In genomic region chr15:88934141-88934540, GRCm38 (mm10) we compare ENCODE assay signal across 12 mouse cellular contexts. TPM values are rescaled to one million over a fixed set of nuclear protein-coding genes. Genes with fewer than 3 reads are reported as not detected.
DNase-seq lines count a peak whose midpoint lies in the region; ATAC-seq and TF ChIP-seq lines count a peak whose summit lies in the region.
"Had no signal": no experiment of that assay in that cellular context is flagged by ENCODE, and none has a peak within 500 bp of the region (broad histone marks: within the 10 kb centered on the region; RNA-seq: fewer than 3 reads in every experiment).

No protein-coding gene starts in this region.

- no peaks in the 10 kb centered on the region for H3K27me3 ChIP-seq in liver, postnatal 0 days (ENCODE audit: insufficient read depth, low read length)
- H3K27me3 ChIP-seq in limb, embryonic 10.5 days (ENCODE audit: low read depth, poor library complexity, severe bottlenecking), result no peaks in the 10 kb centered on the region
- H3K27me3 ChIP-seq: lung, embryonic 15.5 days; Patski had no signal

- no peak for ATAC-seq in liver, postnatal 0 days
- ATAC-seq: hindbrain, embryonic 16.5 days; Patski had no signal

- TF ChIP-seq CTCF in liver, postnatal 0 days (IDR thresholded peaks at IDR 0.05; ENCODE audit: low read depth), result peak; percentile 39

- no peak overlapping the region for H3K4me2 ChIP-seq in liver, postnatal 0 days (ENCODE audit: low read depth, low read length)
- H3K4me2 ChIP-seq: lung, embryonic 15.5 days had no signal

- 58% methylated on average over 7 of the region's 7 CpGs for WGBS in liver, postnatal 0 days (ENCODE audit: insufficient replicate concordance)
- 78% methylated on average over 7 of the region's 7 CpGs for WGBS in limb, embryonic 10.5 days

- intact Hi-C loops in heart, postnatal 14 days (cut with DNase I), result loop anchor here (2.0 kb wide), 1 partner anchor 177 kb away; no protein-coding TSS in a partner anchor

- H3K9ac ChIP-seq in liver, postnatal 0 days (replicated peaks), result no peak overlapping the region
- H3K9ac ChIP-seq: lung, embryonic 15.5 days had no signal

- TF ChIP-seq EP300 in liver, postnatal 0 days (IDR thresholded peaks at IDR 0.05; ENCODE audit: low read depth), result no peak

- no peaks in the 10 kb centered on the region for H3K4me1 ChIP-seq in liver, postnatal 0 days (ENCODE audit: insufficient read depth)
- H3K4me1 ChIP-seq in limb, embryonic 10.5 days, result no peaks in the 10 kb centered on the region
- H3K4me1 ChIP-seq: lung, embryonic 15.5 days had no signal

- no peaks in the 10 kb centered on the region for H3K36me3 ChIP-seq in liver, postnatal 0 days (replicated peaks; ENCODE audit: insufficient read depth, low read length)
- no peaks in the 10 kb centered on the region for H3K36me3 ChIP-seq in limb, embryonic 10.5 days
- H3K36me3 ChIP-seq: lung, embryonic 15.5 days had no signal

- H3K27ac ChIP-seq in liver, postnatal 0 days (ENCODE audit: low read depth), result no peak overlapping the region
- H3K27ac ChIP-seq in limb, embryonic 10.5 days, result 0 out of 2 replicates have a peak overlapping the region, but pooled peaks have one; percentile 9
- H3K27ac ChIP-seq: lung, embryonic 15.5 days had no signal

- peak; percentile 15 to 26 for DNase-seq in heart, postnatal 14 days
- DNase-seq in heart, adult 8-10 months (ENCODE audit: low spot score), result no peak
- DNase-seq in liver, postnatal 0 days, result no peak
- DNase-seq in liver, result no peak
- peak; percentile 11 for DNase-seq in Muller cell, postnatal 12 days (ENCODE audit: inconsistent ontology term)
- no peak for DNase-seq in limb, embryonic 10.5 days (ENCODE audit: low spot score)
- DNase-seq in urinary bladder, postnatal 4 days (ENCODE audit: low spot score in 2 of 2), result no peak

- no peaks in the 10 kb centered on the region for H3K9me3 ChIP-seq in liver, postnatal 0 days (ENCODE audit: low read length)
- no peaks in the 10 kb centered on the region for H3K9me3 ChIP-seq in limb, embryonic 10.5 days (replicated peaks)
- H3K9me3 ChIP-seq: lung, embryonic 15.5 days had no signal

- H3K4me3 ChIP-seq in liver, postnatal 0 days (ENCODE audit: low read depth, low read length), result no peak overlapping the region
- H3K4me3 ChIP-seq in limb, embryonic 10.5 days, result no peak overlapping the region
- H3K4me3 ChIP-seq: lung, embryonic 15.5 days had no signal

RNA-seq across cellular contexts. Expression of gene Ttll8, which starts 20.1 kb away (rescaled TPM):
- total RNA-seq in heart, postnatal 14 days (2021), result not detected
- total RNA-seq in heart, adult 8-10 months (2022), result not detected
- not detected in 2 replicates for polyA plus RNA-seq in liver, postnatal 0 days (2015; fragmentation: Nextera tagmentation; extraction: Ambion mirVana)
- polyA plus RNA-seq in limb, embryonic 10.5 days (2016; fragmentation: Nextera tagmentation; extraction: Ambion mirVana), result not detected in 2 replicates
- polyA plus RNA-seq: lung, embryonic 15.5 days; neural tube, embryonic 11.5 days had no signal

RNA-seq across cellular contexts. Expression of gene Mlc1, which starts 44.7 kb away (rescaled TPM):
- total RNA-seq in heart, postnatal 14 days (2021), result not detected
- not detected for total RNA-seq in heart, adult 8-10 months (2022)
- polyA plus RNA-seq in liver, postnatal 0 days (2015; fragmentation: Nextera tagmentation; extraction: Ambion mirVana), result not detected in 2 replicates
- not detected in 2 replicates for polyA plus RNA-seq in limb, embryonic 10.5 days (2016; fragmentation: Nextera tagmentation; extraction: Ambion mirVana)

RNA-seq across cellular contexts. Expression of gene Mov10l1, which starts 48.6 kb away (rescaled TPM):
- 10 to 100 TPM; 72.2 to 81.8 TPM for total RNA-seq in heart, postnatal 14 days (2021)
- 100 to 1,000 TPM; 105 to 126 (median 121) TPM for total RNA-seq in heart, adult 8-10 months (2022)
- not detected in 2 replicates for polyA plus RNA-seq in liver, postnatal 0 days (2015; fragmentation: Nextera tagmentation; extraction: Ambion mirVana)
- 0.11 and 0.18 TPM in 2 replicates for polyA plus RNA-seq in limb, embryonic 10.5 days (2016; fragmentation: Nextera tagmentation; extraction: Ambion mirVana)
- total RNA-seq: layer of hippocampus, postnatal 14 days had no signal
- polyA plus RNA-seq: neural tube, embryonic 11.5 days; Patski had no signal

Comparison
In these comparisons a context has a peak if more than half of its experiments do, and no peak if none do; other contexts are left out.
1. DNase-seq: peak in heart, postnatal 14 days (2 of 2) and Muller cell, postnatal 12 days (single experiment); none in heart, adult 8-10 months (single experiment), liver, postnatal 0 days (single experiment), liver (single experiment), limb, embryonic 10.5 days (single experiment) and urinary bladder, postnatal 4 days (0 of 2).